ENCODE assay signal across 8 mouse cellular contexts in the genomic region with DNA sequence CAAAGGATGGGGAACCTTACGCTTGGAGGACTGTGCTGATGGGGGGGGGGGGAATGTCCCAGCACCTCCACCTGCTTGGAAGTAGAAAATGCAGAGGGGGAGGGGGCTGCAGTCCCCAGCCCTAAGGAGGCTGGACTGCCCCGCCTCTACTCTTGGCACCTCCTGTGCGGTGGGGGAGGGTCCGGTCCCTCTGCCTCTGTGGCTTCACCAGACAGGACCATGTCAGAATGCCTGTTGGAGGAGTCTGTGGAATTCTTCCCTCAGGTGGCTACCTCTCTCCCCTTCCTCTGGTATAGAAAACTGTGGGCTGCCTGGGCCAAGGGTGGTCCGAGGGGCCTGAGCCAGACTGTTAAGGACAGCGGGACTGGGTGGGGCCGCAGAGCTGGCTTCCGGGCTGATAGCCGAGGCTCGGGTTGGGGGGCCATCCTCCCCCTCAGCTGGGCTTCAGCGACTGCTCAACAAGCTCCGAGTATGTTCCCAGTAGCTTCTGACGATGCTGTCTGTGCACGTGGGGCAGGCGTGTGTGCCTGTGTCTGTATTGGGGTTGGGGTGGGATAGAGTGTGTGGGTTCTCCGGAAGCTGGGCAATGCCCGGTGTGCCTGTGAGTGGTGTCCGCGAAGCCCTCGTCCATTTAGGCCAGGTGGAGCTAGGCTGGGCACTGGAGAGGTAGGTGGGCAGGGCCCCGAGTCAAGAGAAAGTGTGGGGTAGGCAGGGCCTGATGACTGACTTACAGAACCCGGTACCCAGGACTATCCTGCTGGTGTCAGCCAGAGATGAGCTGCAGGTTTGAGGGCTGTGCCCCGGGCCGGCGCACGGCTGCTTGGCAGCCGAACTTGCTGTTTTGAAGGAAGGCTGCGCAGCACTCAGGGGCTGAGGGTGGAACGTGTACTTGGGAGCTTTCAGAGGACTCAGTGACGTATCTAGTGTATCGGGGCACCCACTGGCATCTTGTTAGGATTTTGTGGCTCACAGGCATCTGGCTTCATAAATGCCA. TPM values are rescaled to one million over a fixed set of nuclear protein-coding genes. Genes with fewer than 3 reads are reported as not detected.
DNase-seq lines count a peak whose midpoint lies in the region; ATAC-seq and TF ChIP-seq lines count a peak whose summit lies in the region.

No protein-coding gene starts in this region.

- no peak overlapping the region for H3K27ac ChIP-seq in heart, embryonic 15.5 days
- H3K27ac ChIP-seq in forebrain, embryonic 10.5 days, result no peak overlapping the region
- no peak overlapping the region for H3K27ac ChIP-seq in limb, embryonic 14.5 days (replicated peaks; ENCODE audit: low read depth, low read length)

- 11% methylated on average over 31 of the region's 31 CpGs for WGBS in heart, embryonic 15.5 days
- WGBS in forebrain, embryonic 10.5 days, result 9% methylated on average over 31 of the region's 31 CpGs
- 10% methylated on average over 28 of the region's 31 CpGs for WGBS in limb, embryonic 14.5 days

- no peak for ATAC-seq in heart, embryonic 15.5 days (replicated peaks; ENCODE audit: insufficient number of reproducible peaks, insufficient read depth, low FRiP score, low read depth)
- no peak for ATAC-seq in limb, embryonic 14.5 days (ENCODE audit: low FRiP score, low read depth)

- peaks cover 98% of the 10 kb centered on the region for H3K27me3 ChIP-seq in heart, embryonic 15.5 days
- H3K27me3 ChIP-seq in forebrain, embryonic 10.5 days (ENCODE audit: poor library complexity, severe bottlenecking), result peaks cover 89% of the 10 kb centered on the region
- peaks cover 59% of the 10 kb centered on the region for H3K27me3 ChIP-seq in limb, embryonic 14.5 days (ENCODE audit: control insufficient read depth, insufficient read depth, low read length)

- peak overlapping the region; percentile 99 for H3K4me2 ChIP-seq in heart, embryonic 15.5 days
- H3K4me2 ChIP-seq in limb, embryonic 14.5 days (replicated peaks; ENCODE audit: low read depth, low read length, severe bottlenecking), result peak overlapping the region; percentile 97

- no peak for DNase-seq in heart, adult 9 months (ENCODE audit: low spot score in 2 of 2)
- peak; percentile 26 for DNase-seq in MN1 (ENCODE audit: low spot score)
- DNase-seq in forebrain, embryonic 10.5 days (ENCODE audit: extremely low spot score, low spot score), result no peak
- DNase-seq in limb, embryonic 14.5 days (ENCODE audit: low spot score), result no peak
- no peak for DNase-seq in spleen, adult 18-20 months
- no peak for DNase-seq in gastrocnemius, adult 8-10 months (ENCODE audit: low spot score in 2 of 2)
- DNase-seq in thymus, postnatal 4 days, result no peak

- no peaks in the 10 kb centered on the region for H3K9me3 ChIP-seq in heart, embryonic 15.5 days (replicated peaks)
- H3K9me3 ChIP-seq in forebrain, embryonic 10.5 days, result no peaks in the 10 kb centered on the region
- H3K9me3 ChIP-seq in limb, embryonic 14.5 days (ENCODE audit: control insufficient read depth, low read length), result no peaks in the 10 kb centered on the region

- no peak for TF ChIP-seq POLR2A in limb, embryonic 14.5 days (IDR thresholded peaks at IDR 0.05; ENCODE audit: borderline replicate concordance, extremely low read depth, insufficient read depth, insufficient read length)

- no peaks in the 10 kb centered on the region for H3K36me3 ChIP-seq in heart, embryonic 15.5 days
- no peaks in the 10 kb centered on the region for H3K36me3 ChIP-seq in forebrain, embryonic 10.5 days (replicated peaks)
- H3K36me3 ChIP-seq in limb, embryonic 14.5 days (ENCODE audit: control insufficient read depth, insufficient read depth, low read length), result no peaks in the 10 kb centered on the region

- peaks cover 26% of the 10 kb centered on the region for H3K4me1 ChIP-seq in heart, embryonic 15.5 days (replicated peaks)
- H3K4me1 ChIP-seq in forebrain, embryonic 10.5 days, result peaks cover 37% of the 10 kb centered on the region
- peaks cover 9% of the 10 kb centered on the region; the same call in 1 of the 2 replicates for H3K4me1 ChIP-seq in limb, embryonic 14.5 days (ENCODE audit: control insufficient read depth, insufficient read depth, low read length)

- H3K4me3 ChIP-seq in heart, embryonic 15.5 days, result peak overlapping the region; percentile 71
- H3K4me3 ChIP-seq in forebrain, embryonic 10.5 days, result peak overlapping the region; percentile 78
- H3K4me3 ChIP-seq in limb, embryonic 14.5 days (replicated peaks; ENCODE audit: low read length), result peak overlapping the region; percentile 71

- H3K9ac ChIP-seq in heart, embryonic 15.5 days, result no peak overlapping the region
- H3K9ac ChIP-seq in limb, embryonic 14.5 days (ENCODE audit: low read depth, low read length, severe bottlenecking), result peak overlapping the region; percentile 58; the same call in 1 of the 2 replicates

RNA-seq across cellular contexts. Expression of a gene that starts 1.5 kb away (rescaled TPM):
- polyA plus RNA-seq in heart, embryonic 15.5 days (2015; fragmentation: Nextera tagmentation; extraction: Ambion mirVana), result 45.4 and 52.2 TPM in 2 replicates
- 117 and 126 TPM in 2 replicates for polyA plus RNA-seq in forebrain, embryonic 10.5 days (2016; fragmentation: Nextera tagmentation; extraction: Ambion mirVana)
- polyA plus RNA-seq in limb, embryonic 14.5 days (2012; rRNA removed), result 100 and 114 TPM in 2 replicates
- 94.1 and 101 TPM in 2 replicates for polyA plus RNA-seq in limb, embryonic 14.5 days (2014; fragmentation: Nextera tagmentation; extraction: Ambion mirVana)
- 10 to 100 TPM; 39.2 to 51.0 (median 49.6) TPM for total RNA-seq in gastrocnemius, adult 8-10 months (2022)
